Comparison of ENCODE assay signal across 33 mouse cellular contexts in genomic region chr8:46711496-46711895, GRCm38 (mm10).
"Had no signal": no experiment of that assay in that cellular context is flagged by ENCODE, and none has a peak within 500 bp of the region (broad histone marks: within the 10 kb centered on the region; RNA-seq: fewer than 3 reads in every experiment).

No protein-coding gene starts in this region.

- H3K4me3 ChIP-seq: heart, embryonic 12.5 days; heart, embryonic 13.5 days; heart, embryonic 15.5 days; hindbrain, embryonic 10.5 days; hindbrain, embryonic 12.5 days; hindbrain, embryonic 13.5 days; hindbrain, embryonic 15.5 days; intestine, embryonic 15.5 days; kidney, embryonic 15.5 days; layer of hippocampus, adult 2 months; left cerebral cortex, adult 2 months had no signal

- DNase-seq: heart, postnatal 10 days; heart, postnatal 14 days; heart, postnatal 36 days; heart, postnatal 4 days; kidney, adult 11 months; kidney, adult 18-20 months; kidney, adult 8-10 months; kidney, adult 9 months; kidney, postnatal 10 days; kidney, postnatal 14 days; kidney, postnatal 25 days; kidney, postnatal 36 days; kidney, postnatal 4 days; layer of hippocampus, adult 9-11 months; layer of hippocampus, postnatal 36 days had no signal

- H3K36me3 ChIP-seq: heart, embryonic 12.5 days; heart, embryonic 13.5 days; heart, embryonic 15.5 days; hindbrain, embryonic 10.5 days; hindbrain, embryonic 12.5 days; hindbrain, embryonic 13.5 days; hindbrain, embryonic 15.5 days; intestine, embryonic 15.5 days; kidney, embryonic 15.5 days had no signal

- H3K27me3 ChIP-seq: heart, embryonic 12.5 days; heart, embryonic 15.5 days; hindbrain, embryonic 12.5 days; hindbrain, embryonic 13.5 days; hindbrain, embryonic 15.5 days; intestine, embryonic 15.5 days; kidney, embryonic 15.5 days had no signal

- ATAC-seq: hindbrain, embryonic 16.5 days; hindbrain, postnatal 0 days; inflammation-experienced regulatory T-cells, adult 6 months; intestine, embryonic 15.5 days; intestine, embryonic 16.5 days; intestine, postnatal 0 days had no signal

- H3K27ac ChIP-seq: heart, embryonic 13.5 days; heart, embryonic 15.5 days; hindbrain, embryonic 10.5 days; hindbrain, embryonic 12.5 days; hindbrain, embryonic 13.5 days; hindbrain, embryonic 14.5 days; hindbrain, embryonic 15.5 days; hindbrain, postnatal 0 days; intestine, embryonic 15.5 days; kidney, embryonic 15.5 days; kidney, postnatal 0 days; layer of hippocampus, adult 2 months; left cerebral cortex, adult 2 months had no signal
